Mouse (Mus musculus): ENCODE measurements around the gene Drg1. TPM values are rescaled to one million over a fixed set of nuclear protein-coding genes. Genes with fewer than 3 reads are reported as not detected.
"Not testable (repeated sequence)": the region's sequence is repeated elsewhere in the genome, so short reads cannot be mapped to it uniquely, and the experiment has no call there.

The Drg1 gene
- total RNA-seq, 4 experiments from 2014 or later, result 95.6 to 98.8 (median 96.9) TPM

GRCm38 (mm10) chr11:3212526-3212925 lies 53.7 kb downstream of the Drg1 start:
- DNase-seq (ENCODE audit: low spot score in 2 of 2), result no peak

DNA sequence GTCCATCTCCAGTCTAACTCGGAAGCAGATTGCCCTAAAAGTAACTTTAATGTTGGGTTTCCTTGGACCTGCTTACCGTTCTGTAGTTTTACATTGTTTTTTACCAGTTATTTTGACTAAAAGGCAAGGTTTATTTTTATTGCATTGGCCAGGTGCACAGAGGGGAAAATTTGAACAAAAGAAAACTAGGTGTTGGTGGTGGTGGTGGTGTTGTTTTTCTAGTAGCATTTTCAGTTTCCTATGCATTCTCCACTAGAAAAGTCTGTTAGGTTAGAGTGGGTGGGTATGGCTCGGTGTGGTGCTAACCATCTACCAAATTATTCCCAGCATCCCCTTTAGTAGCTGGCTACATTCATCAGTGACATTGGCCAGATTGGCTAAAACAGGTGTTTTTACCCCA lies 59.4 kb downstream of the Drg1 start:
- no peak for DNase-seq (ENCODE audit: low spot score in 2 of 2)

- no peak for DNase-seq (ENCODE audit: low spot score in 2 of 2)
Measured at GRCm38 (mm10) chr11:3205207-3205606, 61.0 kb downstream of the Drg1 start.

DNA sequence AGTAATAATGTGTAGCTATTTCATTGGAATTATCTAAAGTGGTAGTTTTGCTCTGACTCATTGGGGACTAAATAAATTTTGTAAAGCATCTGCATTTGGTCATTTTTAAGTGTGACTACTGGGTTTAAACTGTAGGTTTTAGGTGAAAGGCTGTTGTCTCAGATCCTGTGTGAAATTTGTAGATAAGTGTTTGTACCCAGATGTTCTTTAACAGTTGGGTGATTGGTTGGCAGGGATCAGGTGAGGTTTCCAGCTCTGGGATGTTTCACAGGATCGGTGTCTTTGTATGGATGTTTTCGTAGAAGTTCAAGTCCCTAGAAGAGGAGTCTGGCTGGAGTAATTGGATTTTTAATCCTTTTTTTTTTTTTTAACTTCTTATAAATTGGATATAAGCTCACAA lies 62.4 kb downstream of the Drg1 start:
- DNase-seq (ENCODE audit: low spot score in 2 of 2), result no peak

GRCm38 (mm10) chr11:3202781-3203441 lies 63.3 kb downstream of the Drg1 start:
- DNase-seq (ENCODE audit: low spot score in 2 of 2), result peak; percentile 36 to 38

- DNase-seq (ENCODE audit: low spot score in 2 of 2), result peak; percentile 86 to 93
Measured at GRCm38 (mm10) chr11:3202231-3202701, 63.9 kb downstream of the Drg1 start, which contains the start of gene Eif4enif1. TSS of gene Eif4enif1 (plus strand) at chr11:3202392.

GRCm38 (mm10) chr11:3201326-3202230 lies 64.6 kb downstream of the Drg1 start:
- no peak for DNase-seq (ENCODE audit: low spot score in 2 of 2)

- DNase-seq (ENCODE audit: low spot score in 2 of 2), result not testable (repeated sequence)
Measured at GRCm38 (mm10) chr11:3200636-3201035, 65.6 kb downstream of the Drg1 start.

- DNase-seq (ENCODE audit: low spot score in 2 of 2), result no peak
Measured at GRCm38 (mm10) chr11:3193363-3193762, 72.9 kb downstream of the Drg1 start, which contains the start of gene Sfi1. TSS of gene Sfi1 (minus strand) at chr11:3193463.

GRCm38 (mm10) chr11:3182707-3183106 lies 83.5 kb downstream of the Drg1 start:
- DNase-seq (ENCODE audit: low spot score in 2 of 2), result not testable (repeated sequence)

- not testable (repeated sequence) for DNase-seq (ENCODE audit: low spot score in 2 of 2)
Measured at GRCm38 (mm10) chr11:3181971-3182370, 84.2 kb downstream of the Drg1 start.

DNA sequence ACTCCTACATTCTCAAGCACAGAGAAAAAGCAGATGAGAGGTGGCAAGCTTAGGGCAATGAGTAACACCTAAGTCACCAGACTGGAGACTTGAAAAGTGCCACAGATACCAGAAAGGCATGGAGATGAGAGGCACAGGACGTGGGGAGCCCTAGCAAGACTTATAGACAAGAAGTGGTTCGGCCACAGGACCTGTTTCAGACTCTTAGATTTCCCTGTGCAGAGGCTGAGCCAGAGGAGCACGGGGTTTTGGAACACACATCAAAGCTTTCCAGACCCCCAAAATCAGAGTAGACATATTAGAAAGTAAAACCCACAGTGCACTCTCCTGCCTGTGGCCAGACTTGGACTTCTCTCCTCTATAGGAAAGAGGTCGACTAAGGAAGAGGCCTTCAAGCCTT lies 85.0 kb downstream of the Drg1 start:
- DNase-seq (ENCODE audit: low spot score in 2 of 2), result peak; percentile 63 to 78

DNA sequence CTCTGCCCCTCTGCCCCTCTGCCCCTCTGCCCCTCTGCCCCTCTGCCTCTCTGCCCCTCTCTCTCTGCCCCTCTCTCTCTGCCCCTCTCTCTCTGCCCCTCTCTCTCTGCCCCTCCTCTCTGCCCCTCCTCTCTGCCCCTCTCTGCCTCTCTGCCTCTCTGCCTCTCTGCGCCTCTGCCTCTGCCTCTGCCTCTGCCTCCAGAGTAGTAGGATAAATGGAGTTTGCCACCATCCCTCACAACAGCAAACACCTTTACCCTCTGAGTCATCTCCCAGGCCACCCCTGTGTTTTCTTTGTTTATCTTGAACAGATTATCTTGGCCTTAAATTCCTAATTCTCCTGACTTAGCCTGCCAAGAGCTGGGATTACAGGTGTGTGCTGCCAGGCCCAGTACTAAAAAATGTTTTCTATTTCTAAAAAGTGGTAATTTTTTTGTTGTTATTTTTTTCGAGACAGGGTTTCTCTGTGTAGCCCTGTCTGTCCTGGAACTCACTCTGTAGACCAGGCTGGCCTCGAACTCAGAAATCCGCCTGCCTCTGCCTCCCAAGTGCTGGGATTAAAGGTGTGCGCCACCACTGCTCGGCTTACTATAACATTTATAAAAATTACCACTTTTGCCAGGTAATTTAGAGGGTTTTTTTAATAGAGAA lies 85.6 kb downstream of the Drg1 start:
- not testable (repeated sequence) for DNase-seq (ENCODE audit: low spot score in 2 of 2)

GRCm38 (mm10) chr11:3179726-3180092 lies 86.5 kb downstream of the Drg1 start:
- DNase-seq (ENCODE audit: low spot score in 2 of 2), result peak in 1 of 2 experiments; percentile 33

- peak in 1 of 2 experiments; percentile 20 for DNase-seq (ENCODE audit: low spot score in 2 of 2)
Measured at GRCm38 (mm10) chr11:3178968-3179725, 87.1 kb downstream of the Drg1 start.

- peak; percentile 53 to 78 for DNase-seq (ENCODE audit: low spot score in 2 of 2)
Measured at GRCm38 (mm10) chr11:3173425-3174318, 92.5 kb downstream of the Drg1 start.

DNA sequence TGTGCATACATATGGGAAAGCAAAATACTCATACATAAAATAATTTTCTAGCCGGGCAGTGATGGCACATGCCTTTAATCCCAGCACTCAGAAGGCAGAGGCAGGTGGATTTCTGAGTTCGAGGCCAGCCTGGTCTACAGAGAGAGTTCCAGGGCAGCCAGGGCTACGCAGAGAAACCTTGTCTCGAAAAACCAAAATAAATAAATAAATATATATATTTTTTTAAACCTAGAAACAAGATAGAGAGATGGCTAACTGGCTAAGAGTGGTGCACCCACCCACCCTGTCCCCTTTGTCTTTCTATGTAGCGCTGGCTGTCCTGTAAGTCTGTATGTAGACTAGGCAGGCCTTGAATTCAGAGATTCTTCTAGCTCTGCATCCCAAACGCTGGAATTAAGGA lies 93.7 kb downstream of the Drg1 start:
- DNase-seq (ENCODE audit: low spot score in 2 of 2), result not testable (repeated sequence)

DNA sequence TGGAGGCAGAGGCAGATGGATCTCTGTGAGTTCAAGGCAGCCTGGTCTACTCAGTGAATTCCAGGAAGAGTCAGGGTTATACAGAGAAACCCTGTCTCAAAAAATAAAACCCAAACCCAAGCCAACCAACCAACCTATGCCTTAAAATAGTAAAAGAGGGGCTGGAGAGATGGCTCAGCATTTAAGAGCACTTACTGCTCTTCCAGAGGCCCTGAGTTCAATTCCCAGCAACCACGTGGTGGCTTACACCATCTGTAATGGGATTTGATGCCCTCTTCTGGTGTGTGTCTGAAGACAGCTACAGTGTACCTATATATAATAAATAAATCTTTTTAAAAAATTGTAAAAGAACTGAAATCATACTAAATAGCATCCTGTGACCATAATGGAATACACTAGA lies 94.3 kb downstream of the Drg1 start:
- DNase-seq (ENCODE audit: low spot score in 2 of 2), result peak in 1 of 2 experiments; percentile 64

DNA sequence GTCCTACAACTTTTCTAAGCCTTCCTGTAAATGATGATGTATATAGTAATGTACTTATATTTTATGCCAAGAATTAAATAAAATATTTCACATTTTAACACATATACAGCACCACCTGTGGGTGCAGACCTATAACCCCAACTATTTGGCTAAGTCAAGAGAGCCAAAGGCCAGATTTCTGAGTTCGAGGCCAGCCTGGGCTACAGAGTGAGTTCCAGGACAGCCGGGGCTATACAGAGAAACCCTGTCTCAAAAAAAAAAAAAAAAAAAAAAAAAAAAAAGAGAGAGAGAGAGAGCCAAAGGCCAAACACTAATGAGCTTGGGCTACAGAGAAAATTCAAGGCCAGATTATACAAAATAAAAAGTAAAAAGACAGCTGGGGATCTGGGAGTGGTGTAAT lies 97.2 kb downstream of the Drg1 start:
- peak in 1 of 2 experiments; percentile 49 for DNase-seq (ENCODE audit: low spot score in 2 of 2)

DNA sequence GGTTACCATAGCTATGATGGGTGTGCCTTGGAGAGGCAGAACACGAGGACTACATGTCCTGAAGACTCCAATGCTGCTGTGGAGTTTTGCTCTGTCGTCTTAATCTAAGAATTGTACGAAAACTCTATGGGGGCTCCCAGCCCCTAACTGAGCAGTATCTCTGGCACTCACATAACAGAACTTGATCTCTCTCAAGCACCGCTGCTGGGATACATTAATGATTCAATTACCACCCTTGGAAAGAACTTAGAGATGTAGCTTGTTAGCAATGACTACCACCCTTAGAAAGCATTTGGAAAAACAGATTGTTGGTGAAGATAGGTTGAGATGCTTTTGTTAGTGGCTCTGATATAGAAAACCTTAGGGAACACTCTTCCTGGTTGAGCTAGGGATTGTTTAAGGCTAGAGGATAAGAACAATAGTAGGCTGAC lies 98.6 kb downstream of the Drg1 start:
- peak; percentile 44 to 69 for DNase-seq (ENCODE audit: low spot score in 2 of 2)
